Mouse (Mus musculus) G1E (cell line): ENCODE data around the gene Vapa.

Source experiments
- CTCF ChIP-seq: IDR thresholded peaks from 2 replicates; pipeline ENCODE4 v1.5.1; 2012; ENCODE audit warnings: low read depth, low read length, inconsistent platforms, mixed read lengths
- GATA1 ChIP-seq: IDR thresholded peaks from 2 replicates; pipeline ENCODE4 v1.6.1; 2012; ENCODE audit warnings: borderline replicate concordance, low read length, inconsistent platforms, mixed read lengths
- GATA2 ChIP-seq: IDR thresholded peaks from 2 replicates; pipeline ENCODE4 v1.6.1; 2012; ENCODE audit warnings: low read depth, low read length, inconsistent platforms, borderline replicate concordance
- POLR2AphosphoS5 ChIP-seq: IDR thresholded peaks from 2 replicates; pipeline ENCODE4 v1.6.1; 2012; ENCODE audit warnings: low read depth, low read length, inconsistent platforms; ENCODE audit not compliant: insufficient replicate concordance
- TAL1 ChIP-seq: conservative IDR thresholded peaks from 2 replicates; pipeline ENCODE4 v1.6.1; 2012; ENCODE audit warnings: low read depth, low read length, inconsistent platforms, mixed read lengths

DNA sequence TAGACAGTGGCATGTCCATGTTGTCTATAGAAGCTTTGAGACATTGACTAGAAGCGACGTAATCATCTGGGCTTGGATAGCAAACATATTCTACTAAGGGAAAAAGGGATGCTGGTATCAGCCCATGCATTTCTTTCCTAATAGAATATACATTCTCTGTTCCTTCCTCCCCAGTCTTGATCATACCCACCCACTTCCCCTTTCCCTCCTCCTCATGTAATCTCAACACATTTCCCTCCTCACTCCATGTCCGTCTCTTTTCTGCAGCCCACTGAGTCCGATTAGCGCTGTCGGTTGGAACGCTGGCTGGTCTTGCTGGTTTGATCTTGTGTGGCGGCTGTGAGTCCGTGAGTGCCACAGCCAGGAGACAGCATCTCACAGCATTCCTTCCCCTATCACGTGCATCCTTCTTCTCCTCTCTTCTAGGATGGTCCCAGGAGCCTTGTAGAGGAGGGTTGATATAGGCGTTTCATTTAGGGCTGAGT lies 28.4 kb upstream of the Vapa start, which contains the start of gene Txndc2:
- TF ChIP-seq POLR2AphosphoS5 (no peak), TAL1 (no peak), GATA2 (no peak), CTCF (no peak), GATA1 (no peak)
